Mouse (Mus musculus) MEL (cell line): ENCODE measurements around the gene Pigx. TPM values are rescaled to one million over a fixed set of nuclear protein-coding genes. Genes with fewer than 3 reads are reported as not detected.

Source experiments
- DNase-seq: peaks from one replicate; pipeline ENCODE4 v3.0.0; 2011; ENCODE audit warnings: low read depth, low spot score
- H3K27ac ChIP-seq: 2 replicates; pipeline ENCODE4 v1.5.1; 2012; ENCODE audit warnings: low read depth, mild to moderate bottlenecking, control low read depth, low read length, moderate library complexity; ENCODE audit not compliant: control insufficient read depth
- H3K27me3 ChIP-seq, 2 experiments: fragments of 150-350 bp in 1 of 2; sonication (generic) in 1 of 2; 2 replicates each; pipeline ENCODE4 v1.6.1; 2012; ENCODE audit warnings: low read length in 2 of 2, mild to moderate bottlenecking in 2 of 2, improper control_type of control experiment in 1 of 2, moderate library complexity in 1 of 2; ENCODE audit not compliant: insufficient read depth in 2 of 2, control insufficient read depth in 1 of 2
- H3K36me3 ChIP-seq, 2 experiments: 2 replicates each; pipeline ENCODE4 v1.6.1; 2012 to 2014; ENCODE audit warnings: low read length in 2 of 2, improper control_type of control experiment in 1 of 2, inconsistent platforms in 1 of 2, mild to moderate bottlenecking in 1 of 2; ENCODE audit not compliant: insufficient read depth in 2 of 2, control insufficient read depth in 1 of 2
- H3K4me1 ChIP-seq, 2 experiments: fragments of 150-350 bp in 1 of 2; sonication (generic) in 1 of 2; 2 replicates each; pipeline ENCODE4 v1.6.1; 2012; ENCODE audit warnings: low read length in 2 of 2, improper control_type of control experiment in 1 of 2, mild to moderate bottlenecking in 1 of 2; ENCODE audit not compliant: insufficient read depth in 2 of 2, control insufficient read depth in 1 of 2
- H3K4me3 ChIP-seq, 2 experiments: fragments of 150-350 bp in 1 of 2; sonication (generic) in 1 of 2; 2 replicates each; pipeline ENCODE4 v1.5.1; 2012; ENCODE audit warnings: low read depth in 2 of 2, low read length in 2 of 2, mild to moderate bottlenecking in 2 of 2, moderate library complexity in 2 of 2, control low read depth in 1 of 2, improper control_type of control experiment in 1 of 2; ENCODE audit not compliant: control insufficient read depth in 1 of 2, insufficient read depth in 1 of 2
- H3K79me2 ChIP-seq: 2 replicates; pipeline ENCODE4 v1.6.1; 2012; ENCODE audit warnings: mild to moderate bottlenecking, low read length, moderate library complexity; ENCODE audit not compliant: control insufficient read depth, poor library complexity, insufficient read depth
- H3K9ac ChIP-seq: 2 replicates; pipeline ENCODE4 v1.6.1; 2012; ENCODE audit warnings: low read depth, mild to moderate bottlenecking, control low read depth, low read length, moderate library complexity; ENCODE audit not compliant: control insufficient read depth, poor library complexity, severe bottlenecking
- H3K9me3 ChIP-seq: fragments of 150-350 bp; sonication (generic); replicated peaks from 2 replicates; pipeline ENCODE4 v1.6.1; 2012; ENCODE audit warnings: mild to moderate bottlenecking, low read length, improper control_type of control experiment, moderate library complexity; ENCODE audit not compliant: insufficient read depth
- BHLHE40 ChIP-seq: IDR thresholded peaks from 2 replicates; pipeline ENCODE4 v1.6.1; 2012; ENCODE audit warnings: low read depth, mild to moderate bottlenecking, inconsistent platforms, low read length, improper control_type of control experiment, borderline replicate concordance
- CHD2 ChIP-seq: IDR thresholded peaks from 2 replicates; pipeline ENCODE4 v1.6.1; 2011; ENCODE audit warnings: low read length, improper control_type of control experiment
- CTCF ChIP-seq, 3 experiments: IDR thresholded peaks in 2 of 3; conservative IDR thresholded peaks in 1 of 3; 2 replicates each; pipeline ENCODE4 v1.5.1; 2011 to 2012; ENCODE audit warnings: low read length in 3 of 3, low read depth in 2 of 3, mild to moderate bottlenecking in 2 of 3, improper control_type of control experiment in 1 of 3, inconsistent platforms in 1 of 3, mixed read lengths in 1 of 3, moderate library complexity in 1 of 3; ENCODE audit not compliant: control insufficient read depth in 1 of 3, insufficient read depth in 1 of 3, poor library complexity in 1 of 3, severe bottlenecking in 1 of 3
- EP300 ChIP-seq, 2 experiments: IDR thresholded peaks; 2 replicates each; pipeline ENCODE4 v1.6.1; 2011; ENCODE audit warnings: improper control_type of control experiment in 2 of 2, low read length in 2 of 2, low read depth in 1 of 2, mild to moderate bottlenecking in 1 of 2
- ETS1 ChIP-seq: IDR thresholded peaks from 2 replicates; pipeline ENCODE4 v1.6.1; 2012; ENCODE audit warnings: low read depth, mild to moderate bottlenecking, inconsistent platforms, low read length, improper control_type of control experiment, moderate library complexity
- HCFC1 ChIP-seq: IDR thresholded peaks from 2 replicates; pipeline ENCODE4 v1.6.1; 2012; ENCODE audit warnings: low read depth, mild to moderate bottlenecking, inconsistent platforms, low read length, improper control_type of control experiment, moderate library complexity
- JUND ChIP-seq: IDR thresholded peaks from 2 replicates; pipeline ENCODE4 v1.6.1; 2011; ENCODE audit warnings: low read depth, mild to moderate bottlenecking, improper control_type of control experiment, low read length
- KAT2A ChIP-seq: conservative IDR thresholded peaks from 2 replicates; pipeline ENCODE4 v1.6.1; 2012; ENCODE audit warnings: low read depth, low read length, improper control_type of control experiment, inconsistent platforms
- MAFK ChIP-seq: IDR thresholded peaks from 2 replicates; pipeline ENCODE4 v1.6.1; 2011; ENCODE audit warnings: low read depth, mild to moderate bottlenecking, low read length, improper control_type of control experiment, borderline replicate concordance
- MAX ChIP-seq: IDR thresholded peaks from 2 replicates; pipeline ENCODE4 v1.6.1; 2011; ENCODE audit warnings: low read length, improper control_type of control experiment
- MAZ ChIP-seq: IDR thresholded peaks from 2 replicates; pipeline ENCODE4 v1.6.1; 2012; ENCODE audit warnings: low read depth, mild to moderate bottlenecking, inconsistent platforms, low read length, improper control_type of control experiment
- MEF2A ChIP-seq: IDR thresholded peaks from 2 replicates; pipeline ENCODE4 v1.6.1; 2014; ENCODE audit warnings: low read depth, mild to moderate bottlenecking, inconsistent platforms, low read length, improper control_type of control experiment; ENCODE audit not compliant: poor library complexity, insufficient replicate concordance, severe bottlenecking; ENCODE audit errors: extremely low read depth
- MXI1 ChIP-seq: IDR thresholded peaks from 2 replicates; pipeline ENCODE4 v1.6.1; 2011; ENCODE audit warnings: mild to moderate bottlenecking, low read depth, low read length, improper control_type of control experiment
- MYB ChIP-seq: IDR thresholded peaks from 2 replicates; pipeline ENCODE4 v1.6.1; 2011; ENCODE audit warnings: mild to moderate bottlenecking, low read depth, low read length, improper control_type of control experiment
- MYC ChIP-seq: IDR thresholded peaks from 2 replicates; pipeline ENCODE4 v1.6.1; 2011; ENCODE audit warnings: low read depth, mild to moderate bottlenecking, low read length, improper control_type of control experiment, moderate library complexity
- NELFE ChIP-seq: IDR thresholded peaks from 2 replicates; pipeline ENCODE4 v1.6.1; 2011; ENCODE audit warnings: low read depth, low read length, improper control_type of control experiment
- NRF1 ChIP-seq: IDR thresholded peaks from 2 replicates; pipeline ENCODE4 v1.6.1; 2014; ENCODE audit warnings: low read depth, mild to moderate bottlenecking, inconsistent platforms, low read length, improper control_type of control experiment, moderate library complexity; ENCODE audit not compliant: poor library complexity, insufficient read depth, severe bottlenecking
- POLR2A ChIP-seq, 2 experiments: IDR thresholded peaks; 2 replicates each; pipeline ENCODE4 v1.6.1; 2011 to 2012; ENCODE audit warnings: low read length in 2 of 2, mild to moderate bottlenecking in 2 of 2, control low read depth in 1 of 2, improper control_type of control experiment in 1 of 2, low read depth in 1 of 2, moderate library complexity in 1 of 2; ENCODE audit not compliant: control insufficient read depth in 1 of 2, insufficient read depth in 1 of 2, poor library complexity in 1 of 2
- POLR2AphosphoS2 ChIP-seq: IDR thresholded peaks from 2 replicates; pipeline ENCODE4 v1.6.1; 2011; ENCODE audit warnings: low read length, improper control_type of control experiment
- POLR2AphosphoS5 ChIP-seq: IDR thresholded peaks from 2 replicates; pipeline ENCODE4 v1.6.1; 2012; ENCODE audit warnings: low read depth, borderline replicate concordance, mild to moderate bottlenecking, inconsistent platforms, low read length, moderate library complexity, mixed read lengths
- RAD21 ChIP-seq: IDR thresholded peaks from 2 replicates; pipeline ENCODE4 v1.6.1; 2011; ENCODE audit warnings: mild to moderate bottlenecking, low read depth, low read length, improper control_type of control experiment
- RCOR1 ChIP-seq: IDR thresholded peaks from 2 replicates; pipeline ENCODE4 v1.6.1; 2012; ENCODE audit warnings: low read depth, mild to moderate bottlenecking, inconsistent platforms, low read length, improper control_type of control experiment
- SIN3A ChIP-seq: IDR thresholded peaks from 2 replicates; pipeline ENCODE4 v1.6.1; 2012; ENCODE audit warnings: low read length, improper control_type of control experiment, inconsistent platforms
- TBP ChIP-seq: IDR thresholded peaks from 2 replicates; pipeline ENCODE4 v1.8.0; 2011; ENCODE audit warnings: low read depth, low read length, improper control_type of control experiment
- TCF12 ChIP-seq: IDR thresholded peaks from 2 replicates; pipeline ENCODE4 v1.6.1; 2014; ENCODE audit warnings: low read depth, mild to moderate bottlenecking, inconsistent platforms, low read length, improper control_type of control experiment, moderate library complexity
- UBTF ChIP-seq: IDR thresholded peaks from 2 replicates; pipeline ENCODE4 v1.6.1; 2012; ENCODE audit warnings: low read depth, mild to moderate bottlenecking, inconsistent platforms, low read length, improper control_type of control experiment, moderate library complexity, borderline replicate concordance; ENCODE audit not compliant: insufficient read depth
- USF1 ChIP-seq: IDR thresholded peaks from 2 replicates; pipeline ENCODE4 v1.6.1; 2014; ENCODE audit warnings: low read depth, mild to moderate bottlenecking, inconsistent platforms, low read length, improper control_type of control experiment, moderate library complexity
- USF2 ChIP-seq, 2 experiments: IDR thresholded peaks; 2 replicates each; pipeline ENCODE4 v1.6.1; 2011 to 2012; ENCODE audit warnings: improper control_type of control experiment in 2 of 2, low read length in 2 of 2, borderline replicate concordance in 1 of 2, inconsistent platforms in 1 of 2, low read depth in 1 of 2, mild to moderate bottlenecking in 1 of 2; ENCODE audit not compliant: insufficient read depth in 1 of 2
- ZC3H11A ChIP-seq: IDR thresholded peaks from 2 replicates; pipeline ENCODE4 v1.6.1; 2012; ENCODE audit warnings: low read depth, mild to moderate bottlenecking, inconsistent platforms, low read length, improper control_type of control experiment
- ZKSCAN1 ChIP-seq: IDR thresholded peaks from 2 replicates; pipeline ENCODE4 v1.6.1; 2012; ENCODE audit warnings: low read depth, mild to moderate bottlenecking, inconsistent platforms, low read length, improper control_type of control experiment, moderate library complexity
- ZMIZ1 ChIP-seq: IDR thresholded peaks from 2 replicates; pipeline ENCODE4 v1.6.1; 2012; ENCODE audit warnings: low read depth, mild to moderate bottlenecking, inconsistent platforms, low read length, improper control_type of control experiment, moderate library complexity
- ZNF384 ChIP-seq: IDR thresholded peaks from 2 replicates; pipeline ENCODE4 v1.6.1; 2012; ENCODE audit warnings: low read depth, mild to moderate bottlenecking, inconsistent platforms, low read length, improper control_type of control experiment
- polyA plus RNA-seq, 2 experiments: library from polyadenylated mRNA; stranded (reverse) in 1 of 2; unstranded in 1 of 2; fragments of >175 nt in 1 of 2; fragments of >200 nt in 1 of 2; gene quantifications; 2 replicates each; pipeline versions ENCODE4 v1.2.1 to v1.2.4; 2012; ENCODE audit warnings: low replicate concordance in 2 of 2, low read depth in 1 of 2; ENCODE audit not compliant: insufficient read length in 2 of 2, insufficient read depth in 1 of 2, missing spikeins in 1 of 2
- total RNA-seq: library from RNA; depleted of rRNA; stranded (reverse); fragments of 300-350 nt; gene quantifications from 2 replicates; pipeline ENCODE4 v1.2.3, GENCODE M21; 2012

Gene Pigx
- total and polyA plus RNA-seq, 3 experiments: 22.3 to 29.5 TPM; not detected in 1

GRCm38 (mm10) chr16:32130190-32130826 is 30.8 kb upstream of the Pigx start (continued):
- TF ChIP-seq CHD2 (peak; percentile 10; the same call in 1 of the 2 replicates), MAX (peak; percentile 89), TBP (peak; percentile 78), ZC3H11A (no peak)

GRCm38 (mm10) chr16:32129449-32130189 is 30.1 kb upstream of the Pigx start:
- Histone ChIP-seq H3K36me3 (peaks cover 0 to 11% of the 10 kb centered on the region in 2 experiments; a peak in 2 of 4 replicates), H3K9ac (peak overlapping the region; percentile 75), H3K27me3 (no peaks in the 10 kb centered on the region), H3K4me1 (peaks cover 0 to 9% of the 10 kb centered on the region in 2 experiments; a peak in 2 of 4 replicates), H3K79me2 (no peaks in the 10 kb centered on the region; the same call in 1 of the 2 replicates), H3K4me3 (peak overlapping the region; percentile 47 to 66), H3K27ac (peak overlapping the region; percentile 76), H3K9me3 (no peaks in the 10 kb centered on the region)
- DNase-seq: peak; percentile 74
- TF ChIP-seq TCF12 (no peak), MEF2A (no peak), UBTF (no peak), BHLHE40 (no peak), RCOR1 (peak; percentile 29; the same call in 1 of the 2 replicates), ZMIZ1 (no peak; the same call in 1 of the 2 replicates), MAZ (0 out of 2 replicates have a peak, but pooled peaks have one; percentile 52), CHD2 (no peak), EP300 (IDR thresholded peaks at IDR 0.05; ENCODE audit: low read depth in 1 of 2, low read length in 2 of 2) (no peak; a peak in 1 of 4 replicates), SIN3A (peak; percentile 47; the same call in 1 of the 2 replicates), KAT2A (no peak), HCFC1 (no peak), MYB (no peak), JUND (no peak), POLR2AphosphoS2 (0 out of 2 replicates have a peak, but pooled peaks have one; percentile 4), MYC (no peak), NRF1 (no peak), NELFE (no peak), ZKSCAN1 (no peak), POLR2AphosphoS5 (no peak), POLR2A (IDR thresholded peaks at IDR 0.05; ENCODE audit: control insufficient read depth in 1 of 2, insufficient read depth in 1 of 2, low read depth in 1 of 2, low read length in 2 of 2, poor library complexity in 1 of 2) (no peak), ETS1 (no peak), USF2 (IDR thresholded peaks at IDR 0.05; ENCODE audit: borderline replicate concordance in 1 of 2, insufficient read depth in 1 of 2, low read depth in 1 of 2, low read length in 2 of 2) (no peak), ZNF384 (no peak), ZC3H11A (no peak), RAD21 (no peak; the same call in 1 of the 2 replicates), MAFK (no peak), USF1 (no peak), MXI1 (no peak; the same call in none of the 2 replicates), CTCF (IDR thresholded peaks at IDR 0.05 in 2 of 3, conservative IDR thresholded peaks at IDR 0.05 in 1 of 3; ENCODE audit: control insufficient read depth in 1 of 3, insufficient read depth in 1 of 3, low read depth in 2 of 3, low read length in 3 of 3, poor library complexity in 1 of 3, severe bottlenecking in 1 of 3) (no peak)
